Mouse (Mus musculus): ENCODE results near the gene Lamb2. TPM values are rescaled to one million over a fixed set of nuclear protein-coding genes. Genes with fewer than 3 reads are reported as not detected.
A peak's percentile ranks its signal among the peaks of the same experiment; 100 is the strongest.

The Lamb2 gene
- polyA plus RNA-seq, 1 experiment from 2014 or later: 8.9 TPM

- no peaks in the 10 kb centered on the region for H3K27me3 ChIP-seq (replicated peaks; ENCODE audit: control insufficient read depth, insufficient read depth, low read length)
- 92% methylated on average over 2 of the region's 2 CpGs for WGBS
- no peaks in the 10 kb centered on the region for H3K9me3 ChIP-seq (ENCODE audit: control insufficient read depth)
- no peak overlapping the region for H3K9ac ChIP-seq (ENCODE audit: low read depth, low read length)
- H3K4me3 ChIP-seq (ENCODE audit: low read depth, low read length): no peak overlapping the region
- no peak overlapping the region for H3K27ac ChIP-seq (ENCODE audit: low read depth, low read length)
- peaks cover 14% of the 10 kb centered on the region for H3K4me1 ChIP-seq (replicated peaks; ENCODE audit: control insufficient read depth, insufficient read depth, low read length)
- no peak overlapping the region for H3K4me2 ChIP-seq (replicated peaks; ENCODE audit: low read depth)
- no peak for ATAC-seq
- peaks cover 24% of the 10 kb centered on the region for H3K36me3 ChIP-seq (ENCODE audit: control insufficient read depth, insufficient read depth)
- no peak for TF ChIP-seq CTCF (IDR thresholded peaks at IDR 0.05; ENCODE audit: low read depth)
Observed at GRCm38 (mm10) chr9:108466219-108466618, 13.3 kb upstream of the Lamb2 start.

- WGBS: 65% methylated on average over 5 of the region's 5 CpGs
- no peak for ATAC-seq
- Histone ChIP-seq H3K4me3 (ENCODE audit: low read depth, low read length) (no peak overlapping the region), H3K4me2 (replicated peaks; ENCODE audit: low read depth) (no peak overlapping the region), H3K9me3 (ENCODE audit: control insufficient read depth) (no peaks in the 10 kb centered on the region), H3K4me1 (replicated peaks; ENCODE audit: control insufficient read depth, insufficient read depth, low read length) (no peaks in the 10 kb centered on the region), H3K36me3 (ENCODE audit: control insufficient read depth, insufficient read depth) (peaks cover 8% of the 10 kb centered on the region), H3K9ac (ENCODE audit: low read depth, low read length) (no peak overlapping the region), H3K27me3 (replicated peaks; ENCODE audit: control insufficient read depth, insufficient read depth, low read length) (no peaks in the 10 kb centered on the region), H3K27ac (ENCODE audit: low read depth, low read length) (no peak overlapping the region)
- TF ChIP-seq CTCF (IDR thresholded peaks at IDR 0.05; ENCODE audit: low read depth): no peak
Observed at GRCm38 (mm10) chr9:108469430-108469829, 10.1 kb upstream of the Lamb2 start.

GRCm38 (mm10) chr9:108469845-108470244, 9.7 kb upstream of the Lamb2 start:
- no peak overlapping the region for H3K27ac ChIP-seq (ENCODE audit: low read depth, low read length)
- no peak overlapping the region for H3K9ac ChIP-seq (ENCODE audit: low read depth, low read length)
- WGBS: 28% methylated on average over 4 of the region's 4 CpGs
- no peak for ATAC-seq
- no peak for TF ChIP-seq CTCF (IDR thresholded peaks at IDR 0.05; ENCODE audit: low read depth)
- no peaks in the 10 kb centered on the region for H3K4me1 ChIP-seq (replicated peaks; ENCODE audit: control insufficient read depth, insufficient read depth, low read length)
- H3K4me2 ChIP-seq (replicated peaks; ENCODE audit: low read depth): no peak overlapping the region
- no peak overlapping the region for H3K4me3 ChIP-seq (ENCODE audit: low read depth, low read length)
- no peaks in the 10 kb centered on the region for H3K27me3 ChIP-seq (replicated peaks; ENCODE audit: control insufficient read depth, insufficient read depth, low read length)
- H3K9me3 ChIP-seq (ENCODE audit: control insufficient read depth): no peaks in the 10 kb centered on the region
- peaks cover 8% of the 10 kb centered on the region for H3K36me3 ChIP-seq (ENCODE audit: control insufficient read depth, insufficient read depth)

GRCm38 (mm10) chr9:108474528-108474927, 5.0 kb upstream of the Lamb2 start:
- Histone ChIP-seq H3K36me3 (ENCODE audit: control insufficient read depth, insufficient read depth) (no peaks in the 10 kb centered on the region), H3K9ac (ENCODE audit: low read depth, low read length) (no peak overlapping the region), H3K27me3 (replicated peaks; ENCODE audit: control insufficient read depth, insufficient read depth, low read length) (no peaks in the 10 kb centered on the region), H3K9me3 (ENCODE audit: control insufficient read depth) (no peaks in the 10 kb centered on the region), H3K4me1 (replicated peaks; ENCODE audit: control insufficient read depth, insufficient read depth, low read length) (0 out of 2 replicates have a peak, but pooled peaks cover 3% of the 10 kb centered on the region), H3K4me3 (ENCODE audit: low read depth, low read length) (no peak overlapping the region), H3K4me2 (replicated peaks; ENCODE audit: low read depth) (no peak overlapping the region), H3K27ac (ENCODE audit: low read depth, low read length) (no peak overlapping the region)
- peak; percentile 47 for TF ChIP-seq CTCF (IDR thresholded peaks at IDR 0.05; ENCODE audit: low read depth)
- ATAC-seq: no peak
- WGBS: 62% methylated on average over 1 of the region's 1 CpGs

GRCm38 (mm10) chr9:108478638-108479156, 839 bp upstream of the Lamb2 start:
- no peaks in the 10 kb centered on the region for H3K9me3 ChIP-seq (ENCODE audit: control insufficient read depth)
- H3K36me3 ChIP-seq (ENCODE audit: control insufficient read depth, insufficient read depth): peaks cover 22% of the 10 kb centered on the region; the same call in 1 of the 2 replicates
- peak; percentile 55 for ATAC-seq
- no peak for TF ChIP-seq CTCF (IDR thresholded peaks at IDR 0.05; ENCODE audit: low read depth)
- WGBS: under 1% methylated on average over 20 of the region's 20 CpGs
- no peak overlapping the region for H3K9ac ChIP-seq (ENCODE audit: low read depth, low read length)
- no peaks in the 10 kb centered on the region for H3K27me3 ChIP-seq (replicated peaks; ENCODE audit: control insufficient read depth, insufficient read depth, low read length)
- H3K4me3 ChIP-seq (ENCODE audit: low read depth, low read length): peak overlapping the region; percentile 47
- no peak overlapping the region for H3K27ac ChIP-seq (ENCODE audit: low read depth, low read length)
- H3K4me1 ChIP-seq (replicated peaks; ENCODE audit: control insufficient read depth, insufficient read depth, low read length): 0 out of 2 replicates have a peak, but pooled peaks cover 7% of the 10 kb centered on the region
- peak overlapping the region; percentile 62 for H3K4me2 ChIP-seq (replicated peaks; ENCODE audit: low read depth)

- Histone ChIP-seq H3K4me2 (replicated peaks; ENCODE audit: low read depth) (peak overlapping the region; percentile 62), H3K36me3 (ENCODE audit: control insufficient read depth, insufficient read depth) (peaks cover 27% of the 10 kb centered on the region; the same call in 1 of the 2 replicates), H3K9me3 (ENCODE audit: control insufficient read depth) (no peaks in the 10 kb centered on the region), H3K4me1 (replicated peaks; ENCODE audit: control insufficient read depth, insufficient read depth, low read length) (0 out of 2 replicates have a peak, but pooled peaks cover 7% of the 10 kb centered on the region), H3K27ac (ENCODE audit: low read depth, low read length) (no peak overlapping the region), H3K4me3 (ENCODE audit: low read depth, low read length) (peak overlapping the region; percentile 47), H3K27me3 (replicated peaks; ENCODE audit: control insufficient read depth, insufficient read depth, low read length) (no peaks in the 10 kb centered on the region), H3K9ac (ENCODE audit: low read depth, low read length) (no peak overlapping the region)
- TF ChIP-seq CTCF (IDR thresholded peaks at IDR 0.05; ENCODE audit: low read depth): no peak
- ATAC-seq: no peak
- 28% methylated on average over 11 of the region's 11 CpGs for WGBS
Observed at GRCm38 (mm10) chr9:108479241-108479640, 295 bp upstream of the Lamb2 start.

All from intestine, postnatal 0 days (tissue).